ENCODE assay signal across 13 mouse cellular contexts in the genomic region with DNA sequence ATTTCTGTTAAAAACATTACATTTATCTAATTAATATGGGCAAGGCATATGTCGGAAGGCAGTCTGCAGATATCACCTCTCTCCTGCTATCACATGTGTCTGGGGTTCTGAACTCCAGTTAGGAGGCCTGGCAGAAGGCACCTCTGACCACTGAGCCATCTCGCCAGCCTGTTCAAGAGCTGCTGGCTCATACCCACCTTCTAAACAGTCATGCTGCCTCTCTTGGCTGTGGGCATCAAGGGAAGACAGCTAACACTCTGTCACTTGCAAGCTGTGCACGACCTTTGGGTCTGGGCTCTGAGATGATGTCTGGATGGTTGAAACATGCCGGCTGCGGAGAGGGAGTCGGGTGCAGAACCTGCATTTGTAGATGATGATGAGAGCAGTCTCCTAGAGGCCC.
DNase-seq lines count a peak whose midpoint lies in the region.
"Had no signal": no experiment of that assay in that cellular context is flagged by ENCODE, and none has a peak within 500 bp of the region (broad histone marks: within the 10 kb centered on the region; RNA-seq: fewer than 3 reads in every experiment).

No protein-coding gene starts in this region.

- DNase-seq in cerebellum, postnatal 10 days: peak; percentile 47 to 59
- DNase-seq in cerebellum, adult 11-12 months: no peak
- peak; percentile 45 to 60 for DNase-seq in cerebellum, postnatal 14 days
- no peak for DNase-seq in cerebellum, adult 18-20 months
- DNase-seq: adrenal gland, adult 2 months; adrenal gland, adult 8-10 months; adrenal gland, postnatal 10 days; adrenal gland, postnatal 14 days; adrenal gland, postnatal 25 days; adrenal gland, postnatal 36 days; cerebellum, adult 11 months; cerebellum, adult 2 months; cerebellum, adult 8-10 months had no signal

Comparison
In these comparisons a context has a peak if more than half of its experiments do, and no peak if none do; other contexts are left out.
1. DNase-seq: peak in cerebellum, postnatal 10 days (2 of 2) and cerebellum, postnatal 14 days (2 of 2); none in cerebellum, adult 11-12 months (single experiment) and cerebellum, adult 18-20 months (0 of 2).